Mouse (Mus musculus): ENCODE results near the gene Vat1. TPM values are rescaled to one million over a fixed set of nuclear protein-coding genes. Genes with fewer than 3 reads are reported as not detected.

Gene Vat1
- polyA plus RNA-seq, 1 experiment, result 283 TPM

- Histone ChIP-seq H3K4me2 (ENCODE audit: low read depth) (no peak overlapping the region), H3ac (ENCODE audit: control insufficient read depth, insufficient read length) (no peak overlapping the region), H3K27me3 (ENCODE audit: control insufficient read depth, insufficient read depth, insufficient read length) (no peaks in the 10 kb centered on the region), H3K36me3 (ENCODE audit: control insufficient read depth, insufficient read depth) (no peaks in the 10 kb centered on the region), H3K79me2 (ENCODE audit: control insufficient read depth, insufficient read depth) (no peaks in the 10 kb centered on the region), H3K4me3 (no peak overlapping the region)
- TF ChIP-seq MYOG (IDR thresholded peaks at IDR 0.05; ENCODE audit: control insufficient read depth in 1 of 3, insufficient read depth in 1 of 3, insufficient read length in 2 of 3, low read depth in 2 of 3), result no peak
- no peak for TF ChIP-seq E2F4 (IDR thresholded peaks at IDR 0.05; ENCODE audit: insufficient read depth)
- TF ChIP-seq POLR2AphosphoS2 (IDR thresholded peaks at IDR 0.05; ENCODE audit: insufficient read length, low read depth), result no peak
- TF ChIP-seq TCF12 (IDR thresholded peaks at IDR 0.05; ENCODE audit: insufficient read depth, poor library complexity, severe bottlenecking), result no peak
- no peak for TF ChIP-seq USF1 (IDR thresholded peaks at IDR 0.05; ENCODE audit: low read depth)
- TF ChIP-seq MAX (IDR thresholded peaks at IDR 0.05; ENCODE audit: low read depth), result no peak
- no peak for TF ChIP-seq TCF3 (IDR thresholded peaks at IDR 0.05; ENCODE audit: insufficient read length, low read depth)
- TF ChIP-seq CEBPB (IDR thresholded peaks at IDR 0.05; ENCODE audit: insufficient read depth, poor library complexity, severe bottlenecking), result no peak
- TF ChIP-seq MYOD1 (IDR thresholded peaks at IDR 0.05; ENCODE audit: control insufficient read depth in 1 of 3, insufficient read length in 2 of 3, low read depth in 2 of 3), result no peak
- TF ChIP-seq REST (IDR thresholded peaks at IDR 0.05; ENCODE audit: insufficient read depth, insufficient read length), result no peak
- TF ChIP-seq POLR2A (IDR thresholded peaks at IDR 0.05; ENCODE audit: insufficient read length, low read depth), result no peak
- TF ChIP-seq SRF (IDR thresholded peaks at IDR 0.05; ENCODE audit: control insufficient read depth, insufficient read length, low read depth), result no peak
These were observed 6.3 kb upstream of the Vat1 start for GRCm38 (mm10) chr11:101472336-101472735.

GRCm38 (mm10) chr11:101471926-101472325 is 5.9 kb upstream of the Vat1 start:
- H3K36me3 ChIP-seq (ENCODE audit: control insufficient read depth, insufficient read depth), result no peaks in the 10 kb centered on the region
- no peak overlapping the region for H3K4me2 ChIP-seq (ENCODE audit: low read depth)
- no peaks in the 10 kb centered on the region for H3K79me2 ChIP-seq (ENCODE audit: control insufficient read depth, insufficient read depth)
- no peak overlapping the region for H3ac ChIP-seq (ENCODE audit: control insufficient read depth, insufficient read length)
- TF ChIP-seq POLR2A (IDR thresholded peaks at IDR 0.05; ENCODE audit: insufficient read length, low read depth), result no peak
- TF ChIP-seq MAX (IDR thresholded peaks at IDR 0.05; ENCODE audit: low read depth), result no peak
- no peak for TF ChIP-seq MYOG (IDR thresholded peaks at IDR 0.05; ENCODE audit: control insufficient read depth in 1 of 3, insufficient read depth in 1 of 3, insufficient read length in 2 of 3, low read depth in 2 of 3)
- no peak for TF ChIP-seq USF1 (IDR thresholded peaks at IDR 0.05; ENCODE audit: low read depth)
- no peak for TF ChIP-seq TCF3 (IDR thresholded peaks at IDR 0.05; ENCODE audit: insufficient read length, low read depth)
- no peak for TF ChIP-seq POLR2AphosphoS2 (IDR thresholded peaks at IDR 0.05; ENCODE audit: insufficient read length, low read depth)
- no peak for TF ChIP-seq CEBPB (IDR thresholded peaks at IDR 0.05; ENCODE audit: insufficient read depth, poor library complexity, severe bottlenecking)
- TF ChIP-seq E2F4 (IDR thresholded peaks at IDR 0.05; ENCODE audit: insufficient read depth), result no peak
- no peak for TF ChIP-seq MYOD1 (IDR thresholded peaks at IDR 0.05; ENCODE audit: control insufficient read depth in 1 of 3, insufficient read length in 2 of 3, low read depth in 2 of 3)
- H3K27me3 ChIP-seq (ENCODE audit: control insufficient read depth, insufficient read depth, insufficient read length), result no peaks in the 10 kb centered on the region
- H3K4me3 ChIP-seq, result no peak overlapping the region

- TF ChIP-seq REST (IDR thresholded peaks at IDR 0.05; ENCODE audit: insufficient read depth, insufficient read length) (no peak), POLR2A (IDR thresholded peaks at IDR 0.05; ENCODE audit: insufficient read length, low read depth) (no peak), SRF (IDR thresholded peaks at IDR 0.05; ENCODE audit: control insufficient read depth, insufficient read length, low read depth) (no peak), CEBPB (IDR thresholded peaks at IDR 0.05; ENCODE audit: insufficient read depth, poor library complexity, severe bottlenecking) (no peak), MAX (IDR thresholded peaks at IDR 0.05; ENCODE audit: low read depth) (no peak), E2F4 (IDR thresholded peaks at IDR 0.05; ENCODE audit: insufficient read depth) (no peak), MYOD1 (IDR thresholded peaks at IDR 0.05; ENCODE audit: control insufficient read depth in 1 of 3, insufficient read length in 2 of 3, low read depth in 2 of 3) (no peak), TCF3 (IDR thresholded peaks at IDR 0.05; ENCODE audit: insufficient read length, low read depth) (no peak), TCF12 (IDR thresholded peaks at IDR 0.05; ENCODE audit: insufficient read depth, poor library complexity, severe bottlenecking) (no peak), MYOG (IDR thresholded peaks at IDR 0.05; ENCODE audit: control insufficient read depth in 1 of 3, insufficient read depth in 1 of 3, insufficient read length in 2 of 3, low read depth in 2 of 3) (no peak), POLR2AphosphoS2 (IDR thresholded peaks at IDR 0.05; ENCODE audit: insufficient read length, low read depth) (no peak), USF1 (IDR thresholded peaks at IDR 0.05; ENCODE audit: low read depth) (no peak)
- H3K4me2 ChIP-seq (ENCODE audit: low read depth), result no peak overlapping the region
- H3K79me2 ChIP-seq (ENCODE audit: control insufficient read depth, insufficient read depth), result no peaks in the 10 kb centered on the region
- no peaks in the 10 kb centered on the region for H3K27me3 ChIP-seq (ENCODE audit: control insufficient read depth, insufficient read depth, insufficient read length)
- H3ac ChIP-seq (ENCODE audit: control insufficient read depth, insufficient read length), result no peak overlapping the region
- H3K4me3 ChIP-seq, result no peak overlapping the region
- H3K36me3 ChIP-seq (ENCODE audit: control insufficient read depth, insufficient read depth), result no peaks in the 10 kb centered on the region
These were observed 4.2 kb upstream of the Vat1 start for GRCm38 (mm10) chr11:101470206-101470605.

GRCm38 (mm10) chr11:101469155-101469554 is 3.1 kb upstream of the Vat1 start:
- H3K36me3 ChIP-seq (ENCODE audit: control insufficient read depth, insufficient read depth), result no peaks in the 10 kb centered on the region

More at GRCm38 (mm10) chr11:101469155-101469554, 3.1 kb upstream of the Vat1 start:
- no peak overlapping the region for H3K4me2 ChIP-seq (ENCODE audit: low read depth)
- H3ac ChIP-seq (ENCODE audit: control insufficient read depth, insufficient read length), result no peak overlapping the region
- H3K79me2 ChIP-seq (ENCODE audit: control insufficient read depth, insufficient read depth), result peaks cover 7% of the 10 kb centered on the region
- TF ChIP-seq CEBPB (IDR thresholded peaks at IDR 0.05; ENCODE audit: insufficient read depth, poor library complexity, severe bottlenecking) (no peak), POLR2AphosphoS2 (IDR thresholded peaks at IDR 0.05; ENCODE audit: insufficient read length, low read depth) (no peak), MYOG (IDR thresholded peaks at IDR 0.05; ENCODE audit: control insufficient read depth in 1 of 3, insufficient read depth in 1 of 3, insufficient read length in 2 of 3, low read depth in 2 of 3) (no peak), TCF12 (IDR thresholded peaks at IDR 0.05; ENCODE audit: insufficient read depth, poor library complexity, severe bottlenecking) (no peak), TCF3 (IDR thresholded peaks at IDR 0.05; ENCODE audit: insufficient read length, low read depth) (no peak), MAX (IDR thresholded peaks at IDR 0.05; ENCODE audit: low read depth) (no peak), MYOD1 (IDR thresholded peaks at IDR 0.05; ENCODE audit: control insufficient read depth in 1 of 3, insufficient read length in 2 of 3, low read depth in 2 of 3) (no peak), SRF (IDR thresholded peaks at IDR 0.05; ENCODE audit: control insufficient read depth, insufficient read length, low read depth) (no peak), REST (IDR thresholded peaks at IDR 0.05; ENCODE audit: insufficient read depth, insufficient read length) (no peak)
- H3K27me3 ChIP-seq (ENCODE audit: control insufficient read depth, insufficient read depth, insufficient read length), result no peaks in the 10 kb centered on the region
- peak overlapping the region; percentile 97 for H3K4me3 ChIP-seq

All from myocyte (in vitro differentiated cells).